Mouse (Mus musculus) lung, embryonic 16.5 days (tissue): ENCODE results near the gene Olfr91. TPM values are rescaled to one million over a fixed set of nuclear protein-coding genes. Genes with fewer than 3 reads are reported as not detected.

ENCODE experiments used
- ATAC-seq: fragments of 200-750 bp; cut with Nextera tagmentation; 2 replicates; pipeline ENCODE4 v1.8.0; 2017; ENCODE audit warnings: low read depth, mild to moderate bottlenecking, moderate library complexity
- H3K27ac ChIP-seq: fragments of 300-500 bp; sonication (generic); 2 replicates; pipeline ENCODE4 v1.5.1; 2014; ENCODE audit warnings: mild to moderate bottlenecking, control low read depth, low read length
- H3K27me3 ChIP-seq: fragments of 300-500 bp; sonication (generic); 2 replicates; pipeline ENCODE4 v1.6.1; 2014; ENCODE audit warnings: low read depth, low read length, mixed read lengths; ENCODE audit not compliant: control insufficient read depth, insufficient read depth
- H3K36me3 ChIP-seq: fragments of 300-500 bp; sonication (generic); 2 replicates; pipeline ENCODE4 v1.6.1; 2014; ENCODE audit warnings: low read length; ENCODE audit not compliant: control insufficient read depth, insufficient read depth
- H3K4me1 ChIP-seq: fragments of 300-500 bp; sonication (generic); replicated peaks from 2 replicates; pipeline ENCODE4 v1.6.1; 2014; ENCODE audit warnings: low read length, mixed read lengths; ENCODE audit not compliant: control insufficient read depth, insufficient read depth
- H3K4me2 ChIP-seq: fragments of 300-500 bp; sonication (generic); 2 replicates; pipeline ENCODE4 v1.6.1; 2014; ENCODE audit warnings: low read depth, low read length, control low read depth
- H3K4me3 ChIP-seq: fragments of 300-500 bp; sonication (generic); 2 replicates; pipeline ENCODE4 v1.5.1; 2014; ENCODE audit warnings: mild to moderate bottlenecking, low read length, control low read depth
- H3K9ac ChIP-seq: fragments of 300-500 bp; sonication (generic); 2 replicates; pipeline ENCODE4 v1.6.1; 2014; ENCODE audit warnings: low read length, control low read depth
- H3K9me3 ChIP-seq: fragments of 300-500 bp; sonication (generic); 2 replicates; pipeline ENCODE4 v1.6.1; 2016; ENCODE audit warnings: low read length; ENCODE audit not compliant: control insufficient read depth
- WGBS: fragments of 180-500 bp; shearing (Covaris S2); extraction: QIAGEN DNeasy Blood & Tissue Kit; methylation state at CpG from one replicate; pipeline ENCODE4 v1.1.7; 2014; 5-methylcytosine and 5-hydroxymethylcytosine counted together
- polyA plus RNA-seq: library from polyadenylated mRNA; unstranded; fragments of >200 nt; fragmentation: Nextera tagmentation; extraction: Ambion mirVana; gene quantifications from 2 replicates; pipeline ENCODE4 v1.2.1, GENCODE M21; 2015

Gene Olfr91
- polyA plus RNA-seq, 1 experiment from 2014 or later, result not detected

- no peaks in the 10 kb centered on the region for H3K27me3 ChIP-seq
- H3K36me3 ChIP-seq, result no peaks in the 10 kb centered on the region
- H3K4me2 ChIP-seq, result no peak overlapping the region
- H3K27ac ChIP-seq, result no peak overlapping the region
- H3K4me1 ChIP-seq, result peaks cover 2% of the 10 kb centered on the region; the same call in 1 of the 2 replicates
- no peak overlapping the region for H3K9ac ChIP-seq
- no peak overlapping the region for H3K4me3 ChIP-seq
- H3K9me3 ChIP-seq, result no peaks in the 10 kb centered on the region
- 8% methylated on average over 5 of the region's 5 CpGs for WGBS
- ATAC-seq, result no peak
Measured at GRCm38 (mm10) chr17:37080119-37080518, 18.0 kb downstream of the Olfr91 start.

- no peak for ATAC-seq
- no peak overlapping the region for H3K9ac ChIP-seq
- no peaks in the 10 kb centered on the region for H3K9me3 ChIP-seq
- no peak overlapping the region for H3K4me3 ChIP-seq
- H3K27me3 ChIP-seq, result no peaks in the 10 kb centered on the region
- H3K4me2 ChIP-seq, result no peak overlapping the region
- H3K27ac ChIP-seq, result no peak overlapping the region
- H3K4me1 ChIP-seq, result peaks cover 2% of the 10 kb centered on the region; the same call in 1 of the 2 replicates
- H3K36me3 ChIP-seq, result no peaks in the 10 kb centered on the region
- WGBS, result 40% methylated on average over 2 of the region's 2 CpGs
Measured at GRCm38 (mm10) chr17:37078990-37079389, 19.1 kb downstream of the Olfr91 start.

- H3K27ac ChIP-seq, result no peak overlapping the region
- no peaks in the 10 kb centered on the region for H3K9me3 ChIP-seq
- no peak overlapping the region for H3K9ac ChIP-seq
- H3K36me3 ChIP-seq, result no peaks in the 10 kb centered on the region; the same call in 1 of the 2 replicates
- H3K4me3 ChIP-seq, result no peak overlapping the region
- peaks cover 2% of the 10 kb centered on the region; the same call in 1 of the 2 replicates for H3K4me1 ChIP-seq
- no peak for ATAC-seq
- no peaks in the 10 kb centered on the region for H3K27me3 ChIP-seq
- WGBS, result 27% methylated on average over 1 of the region's 1 CpGs
- H3K4me2 ChIP-seq, result no peak overlapping the region
Measured at GRCm38 (mm10) chr17:37078193-37078592, 19.9 kb downstream of the Olfr91 start.

GRCm38 (mm10) chr17:37075766-37076165 is 22.3 kb downstream of the Olfr91 start:
- Histone ChIP-seq H3K9me3 (no peaks in the 10 kb centered on the region), H3K36me3 (peaks cover 13% of the 10 kb centered on the region; the same call in 1 of the 2 replicates), H3K4me1 (no peaks in the 10 kb centered on the region), H3K27ac (no peak overlapping the region), H3K27me3 (no peaks in the 10 kb centered on the region), H3K4me3 (no peak overlapping the region), H3K4me2 (no peak overlapping the region), H3K9ac (no peak overlapping the region)
- ATAC-seq, result no peak
- 85% methylated on average over 2 of the region's 2 CpGs for WGBS

- no peaks in the 10 kb centered on the region for H3K27me3 ChIP-seq
- H3K9ac ChIP-seq, result no peak overlapping the region
- H3K36me3 ChIP-seq, result peaks cover 15% of the 10 kb centered on the region; the same call in 1 of the 2 replicates
- no peak for ATAC-seq
- H3K27ac ChIP-seq, result no peak overlapping the region
- H3K4me3 ChIP-seq, result no peak overlapping the region
- no peaks in the 10 kb centered on the region for H3K4me1 ChIP-seq
- WGBS, result 85% methylated on average over 6 of the region's 6 CpGs
- no peak overlapping the region for H3K4me2 ChIP-seq
- no peaks in the 10 kb centered on the region for H3K9me3 ChIP-seq
Measured at GRCm38 (mm10) chr17:37075181-37075580, 22.9 kb downstream of the Olfr91 start.

GRCm38 (mm10) chr17:37072730-37073276 is 25.3 kb downstream of the Olfr91 start:
- WGBS, result 72% methylated on average over 11 of the region's 11 CpGs
- peaks cover 25% of the 10 kb centered on the region for H3K36me3 ChIP-seq
- ATAC-seq, result no peak

GRCm38 (mm10) chr17:37072080-37072729 is 25.9 kb downstream of the Olfr91 start:
- H3K9me3 ChIP-seq, result no peaks in the 10 kb centered on the region
- H3K4me1 ChIP-seq, result no peaks in the 10 kb centered on the region
- H3K36me3 ChIP-seq, result peaks cover 31% of the 10 kb centered on the region
- no peak overlapping the region for H3K4me2 ChIP-seq
- no peak overlapping the region for H3K4me3 ChIP-seq
- H3K27me3 ChIP-seq, result no peaks in the 10 kb centered on the region
- 87% methylated on average over 12 of the region's 12 CpGs for WGBS
- ATAC-seq, result no peak
- no peak overlapping the region for H3K9ac ChIP-seq
- no peak overlapping the region for H3K27ac ChIP-seq

More at GRCm38 (mm10) chr17:37072730-37073276, 25.3 kb downstream of the Olfr91 start:
- H3K9me3 ChIP-seq, result no peaks in the 10 kb centered on the region
- H3K9ac ChIP-seq, result no peak overlapping the region
- H3K4me3 ChIP-seq, result no peak overlapping the region
- H3K27ac ChIP-seq, result no peak overlapping the region
- no peak overlapping the region for H3K4me2 ChIP-seq
- H3K4me1 ChIP-seq, result no peaks in the 10 kb centered on the region
- no peaks in the 10 kb centered on the region for H3K27me3 ChIP-seq

GRCm38 (mm10) chr17:37070121-37070520 is 28.0 kb downstream of the Olfr91 start:
- H3K9ac ChIP-seq, result no peak overlapping the region
- no peaks in the 10 kb centered on the region for H3K9me3 ChIP-seq
- no peak overlapping the region for H3K4me2 ChIP-seq
- 90% methylated on average over 8 of the region's 8 CpGs for WGBS
- ATAC-seq, result no peak
- no peaks in the 10 kb centered on the region for H3K27me3 ChIP-seq
- peaks cover 42% of the 10 kb centered on the region for H3K36me3 ChIP-seq
- H3K4me1 ChIP-seq, result no peaks in the 10 kb centered on the region
- H3K4me3 ChIP-seq, result no peak overlapping the region
- no peak overlapping the region for H3K27ac ChIP-seq

GRCm38 (mm10) chr17:37067861-37068260 is 30.2 kb downstream of the Olfr91 start:
- 91% methylated on average over 1 of the region's 1 CpGs for WGBS
- ATAC-seq, result no peak

More at GRCm38 (mm10) chr17:37067861-37068260, 30.2 kb downstream of the Olfr91 start:
- no peak overlapping the region for H3K4me2 ChIP-seq
- H3K4me3 ChIP-seq, result no peak overlapping the region
- peaks cover 49% of the 10 kb centered on the region for H3K36me3 ChIP-seq
- no peak overlapping the region for H3K27ac ChIP-seq
- no peaks in the 10 kb centered on the region for H3K4me1 ChIP-seq
- H3K9ac ChIP-seq, result no peak overlapping the region
- H3K9me3 ChIP-seq, result no peaks in the 10 kb centered on the region
- H3K27me3 ChIP-seq, result no peaks in the 10 kb centered on the region
